Mouse (Mus musculus) liver, embryonic 14.5 days (tissue): Measurements from ENCODE around the gene Cnga1. TPM values are rescaled to one million over a fixed set of nuclear protein-coding genes. Genes with fewer than 3 reads are reported as not detected.
A peak's percentile ranks its signal among the peaks of the same experiment; 100 is the strongest.

ENCODE experiments used
- ATAC-seq: fragments of 200-750 bp; cut with Nextera tagmentation; 2 replicates; pipeline ENCODE4 v1.8.0; 2017; ENCODE audit warnings: moderate number of reproducible peaks, mild to moderate bottlenecking, moderate library complexity; ENCODE audit not compliant: insufficient read depth
- DNase-seq, 3 experiments: peaks; one replicate each; pipeline ENCODE4 v3.0.0-alpha.2; 2012 to 2013; ENCODE audit warnings: low read depth in 3 of 3, low spot score in 3 of 3
- H3K27ac ChIP-seq: fragments of 300-500 bp; sonication (generic); 2 replicates; pipeline ENCODE4 v1.5.1; 2014; ENCODE audit warnings: moderate library complexity, mild to moderate bottlenecking, control low read depth, inconsistent platforms
- H3K27me3 ChIP-seq: fragments of 300-500 bp; sonication (generic); 2 replicates; pipeline ENCODE4 v1.6.1; 2014; ENCODE audit warnings: mild to moderate bottlenecking, low read length, moderate library complexity; ENCODE audit not compliant: control insufficient read depth, insufficient read depth
- H3K36me3 ChIP-seq: fragments of 300-500 bp; sonication (generic); replicated peaks from 2 replicates; pipeline ENCODE4 v1.6.1; 2014; ENCODE audit warnings: low read depth; ENCODE audit not compliant: control insufficient read depth, insufficient read depth
- H3K4me1 ChIP-seq, 2 experiments: fragments of 200-500 bp in 1 of 2; fragments of 300-500 bp in 1 of 2; sonication (generic) in 1 of 2; replicated peaks; 2 replicates each; pipeline ENCODE4 v1.6.1; 2012 to 2014; ENCODE audit warnings: antibody characterized with exemption in 1 of 2, inconsistent platforms in 1 of 2, low read length in 1 of 2; ENCODE audit not compliant: control insufficient read depth in 2 of 2, insufficient read depth in 2 of 2
- H3K4me2 ChIP-seq: fragments of 300-500 bp; sonication (generic); 2 replicates; pipeline ENCODE4 v1.6.1; 2014; ENCODE audit warnings: low read depth, mild to moderate bottlenecking, control low read depth, moderate library complexity
- H3K4me3 ChIP-seq, 2 experiments: fragments of 200-500 bp in 1 of 2; fragments of 300-500 bp in 1 of 2; sonication (generic) in 1 of 2; 2 replicates each; pipeline ENCODE4 v1.5.1; 2012 to 2014; ENCODE audit warnings: low read depth in 2 of 2, low read length in 2 of 2, mild to moderate bottlenecking in 2 of 2, control low read depth in 1 of 2, inconsistent platforms in 1 of 2, moderate library complexity in 1 of 2; ENCODE audit not compliant: insufficient read depth in 1 of 2
- H3K9ac ChIP-seq: fragments of 300-500 bp; sonication (generic); replicated peaks from 2 replicates; pipeline ENCODE4 v1.6.1; 2014; ENCODE audit warnings: mild to moderate bottlenecking, control low read depth, moderate library complexity
- H3K9me3 ChIP-seq: fragments of 300-500 bp; sonication (generic); 2 replicates; pipeline ENCODE4 v1.6.1; 2016; ENCODE audit warnings: low read length, mixed read lengths; ENCODE audit not compliant: control insufficient read depth
- CTCF ChIP-seq: IDR thresholded peaks from 2 replicates; pipeline ENCODE4 v1.5.1; 2016; ENCODE audit warnings: antibody characterized with exemption, low read depth, control low read depth
- EP300 ChIP-seq: IDR thresholded peaks from 2 replicates; pipeline ENCODE4 v1.6.1; 2016; ENCODE audit warnings: antibody characterized with exemption, low read depth
- WGBS: fragments of 180-500 bp; shearing (Covaris S2); extraction: QIAGEN DNeasy Blood & Tissue Kit; methylation state at CpG from one replicate; pipeline ENCODE4 v1.1.7; 2014; ENCODE audit not compliant: insufficient replicate concordance; 5-methylcytosine and 5-hydroxymethylcytosine counted together
- polyA plus RNA-seq, 2 experiments: library from polyadenylated mRNA; depleted of rRNA in 1 of 2; stranded (reverse) in 1 of 2; unstranded in 1 of 2; fragments of >200 nt; fragmentation: Nextera tagmentation in 1 of 2; extraction: Ambion mirVana in 1 of 2; gene quantifications; 2 replicates each; pipeline versions ENCODE4 v1.2.1 to v1.2.3; 2012 to 2014

Cnga1 gene
- polyA plus RNA-seq, 2 experiments: not detected

GRCm38 (mm10) chr5:72671017-72671699, 27.1 kb upstream of the Cnga1 start:
- no peaks in the 10 kb centered on the region for H3K27me3 ChIP-seq
- no peak for TF ChIP-seq CTCF
- no peak overlapping the region for H3K27ac ChIP-seq
- H3K36me3 ChIP-seq: no peaks in the 10 kb centered on the region
- no peak overlapping the region for H3K9ac ChIP-seq
- no peak overlapping the region for H3K4me3 ChIP-seq
- ATAC-seq (no peak), DNase-seq (no peak)
- H3K9me3 ChIP-seq: no peaks in the 10 kb centered on the region
- H3K4me2 ChIP-seq: no peak overlapping the region
- no peaks in the 10 kb centered on the region for H3K4me1 ChIP-seq
- 60% methylated on average over 8 of the region's 8 CpGs for WGBS

- Histone ChIP-seq H3K4me3 (no peak overlapping the region), H3K4me1 (peaks cover 0 to 2% of the 10 kb centered on the region in 2 experiments; a peak in 1 of 4 replicates), H3K36me3 (no peaks in the 10 kb centered on the region), H3K4me2 (no peak overlapping the region), H3K9ac (no peak overlapping the region), H3K9me3 (no peaks in the 10 kb centered on the region), H3K27me3 (no peaks in the 10 kb centered on the region), H3K27ac (no peak overlapping the region)
- 73% methylated on average over 9 of the region's 9 CpGs for WGBS
- ATAC-seq: no peak
- DNase-seq: no peak
- TF ChIP-seq CTCF (no peak), EP300 (no peak)
These were observed 24.3 kb upstream of the Cnga1 start for GRCm38 (mm10) chr5:72668351-72668750.

DNA sequence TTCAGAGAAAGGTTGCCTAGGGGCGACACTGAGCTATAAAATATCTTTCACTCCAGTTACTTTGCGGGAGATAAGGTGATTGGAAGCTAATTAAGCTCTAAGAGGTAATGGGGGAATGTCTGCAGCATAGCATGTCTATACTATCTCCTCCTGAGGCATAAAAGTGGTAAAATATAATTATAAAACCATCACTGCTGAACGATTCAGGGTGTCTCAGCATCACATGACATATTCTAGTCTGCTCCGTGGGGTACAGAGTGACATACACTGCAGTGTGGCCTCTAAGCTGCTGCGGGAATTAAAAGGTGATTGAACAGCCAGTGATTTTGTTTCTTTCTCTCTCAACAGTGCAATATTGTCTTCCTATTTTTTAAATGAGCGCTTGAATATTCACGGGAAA, 22.4 kb upstream of the Cnga1 start:
- no peak overlapping the region for H3K27ac ChIP-seq
- WGBS: 63% methylated on average over 7 of the region's 7 CpGs
- DNase-seq: no peak
- peaks cover 0 to 3% of the 10 kb centered on the region in 2 experiments; a peak in 2 of 4 replicates for H3K4me1 ChIP-seq
- H3K9me3 ChIP-seq: no peaks in the 10 kb centered on the region
- TF ChIP-seq CTCF (no peak), EP300 (no peak)
- no peak overlapping the region for H3K9ac ChIP-seq
- H3K4me3 ChIP-seq: no peak overlapping the region
- H3K27me3 ChIP-seq: no peaks in the 10 kb centered on the region
- no peak overlapping the region for H3K4me2 ChIP-seq
- no peaks in the 10 kb centered on the region for H3K36me3 ChIP-seq
- no peak for ATAC-seq

- Histone ChIP-seq H3K9me3 (no peaks in the 10 kb centered on the region), H3K36me3 (no peaks in the 10 kb centered on the region), H3K4me3 (no peak overlapping the region), H3K4me1 (peaks cover 0 to 11% of the 10 kb centered on the region in 2 experiments; a peak in 3 of 4 replicates), H3K27ac (no peak overlapping the region), H3K9ac (no peak overlapping the region), H3K4me2 (no peak overlapping the region), H3K27me3 (no peaks in the 10 kb centered on the region)
- DNase-seq (no peak), ATAC-seq (no peak)
- 17% methylated on average over 5 of the region's 5 CpGs for WGBS
- TF ChIP-seq EP300: no peak
- TF ChIP-seq CTCF: peak; percentile 82
These were observed 21.2 kb upstream of the Cnga1 start for GRCm38 (mm10) chr5:72665281-72665680.

GRCm38 (mm10) chr5:72664854-72665253, 20.8 kb upstream of the Cnga1 start:
- H3K36me3 ChIP-seq: no peaks in the 10 kb centered on the region
- no peaks in the 10 kb centered on the region for H3K9me3 ChIP-seq
- H3K4me3 ChIP-seq: no peak overlapping the region
- 25% methylated on average over 3 of the region's 3 CpGs for WGBS
- H3K4me1 ChIP-seq: peaks cover 0 to 11% of the 10 kb centered on the region in 2 experiments; a peak in 3 of 4 replicates
- no peak overlapping the region for H3K27ac ChIP-seq
- peak; percentile 37; the same call in 1 of the 2 replicates for ATAC-seq
- H3K27me3 ChIP-seq: no peaks in the 10 kb centered on the region
- H3K9ac ChIP-seq: no peak overlapping the region
- TF ChIP-seq EP300: no peak
- TF ChIP-seq CTCF: no peak
- no peak for DNase-seq
- H3K4me2 ChIP-seq: no peak overlapping the region
